Mouse (Mus musculus): ENCODE results near the gene Spaar. TPM values are rescaled to one million over a fixed set of nuclear protein-coding genes. Genes with fewer than 3 reads are reported as not detected.
A peak's percentile ranks its signal among the peaks of the same experiment; 100 is the strongest.
"Not testable (repeated sequence)": the region's sequence is repeated elsewhere in the genome, so short reads cannot be mapped to it uniquely, and the experiment has no call there.

Spaar gene
- polyA plus RNA-seq, 1 experiment from 2014 or later = 0.23 TPM

DNA sequence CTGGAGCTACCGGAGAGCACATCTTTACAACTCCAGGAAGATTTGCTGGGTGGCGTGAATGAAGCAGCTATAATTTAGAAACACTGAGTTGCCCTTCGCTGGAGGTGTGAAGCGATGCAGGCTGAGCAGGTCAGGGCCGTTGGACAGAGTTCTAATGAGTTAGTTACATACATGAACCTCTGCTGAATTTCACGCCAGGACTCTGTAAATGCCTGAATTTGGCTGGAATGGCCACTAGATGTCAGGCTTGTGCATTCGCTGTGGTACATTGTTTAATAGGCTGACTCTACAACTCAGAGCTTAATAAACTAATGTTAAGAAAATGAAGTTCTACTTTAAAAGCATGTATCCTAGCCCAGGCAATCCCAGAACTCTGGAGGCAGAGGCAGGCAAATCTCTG lies 33.6 kb downstream of the Spaar start:
- H3K27me3 ChIP-seq (ENCODE audit: control insufficient read depth, insufficient read depth, low read length) = no peaks in the 10 kb centered on the region
- H3K27ac ChIP-seq (replicated peaks in 1 of 2; ENCODE audit: control insufficient read depth in 1 of 2, insufficient read depth in 1 of 2, low read depth in 2 of 2, low read length in 2 of 2) = no peak overlapping the region
- no peak for ATAC-seq (ENCODE audit: insufficient number of reproducible peaks, insufficient read depth, low FRiP score, low read depth)
- H3K9ac ChIP-seq (ENCODE audit: low read length) = peak overlapping the region; percentile 34; the same call in 1 of the 2 replicates
- no peaks in the 10 kb centered on the region for H3K36me3 ChIP-seq (ENCODE audit: control insufficient read depth, insufficient read depth, low read length)
- no peaks in the 10 kb centered on the region for H3K9me3 ChIP-seq (ENCODE audit: control insufficient read depth, low read length)
- WGBS = 17% methylated on average over 7 of the region's 7 CpGs
- H3K4me3 ChIP-seq (ENCODE audit: control insufficient read depth in 1 of 2, insufficient read depth in 1 of 2, low read depth in 1 of 2, low read length in 2 of 2) = no peak overlapping the region
- H3K4me2 ChIP-seq (ENCODE audit: low read length) = peak overlapping the region; percentile 38
- H3K4me1 ChIP-seq (ENCODE audit: control insufficient read depth in 2 of 2, insufficient read depth in 2 of 2, low read length in 2 of 2) = peaks cover 0 to 4% of the 10 kb centered on the region in 2 experiments; a peak in 3 of 4 replicates

GRCm38 (mm10) chr4:43768341-43768740 lies 38.5 kb downstream of the Spaar start:
- Histone ChIP-seq H3K27me3 (ENCODE audit: control insufficient read depth, insufficient read depth, low read length) (no peaks in the 10 kb centered on the region), H3K9ac (ENCODE audit: low read length) (no peak overlapping the region), H3K27ac (replicated peaks in 1 of 2; ENCODE audit: control insufficient read depth in 1 of 2, insufficient read depth in 1 of 2, low read depth in 2 of 2, low read length in 2 of 2) (no peak overlapping the region), H3K9me3 (ENCODE audit: control insufficient read depth, low read length) (no peaks in the 10 kb centered on the region), H3K4me1 (ENCODE audit: control insufficient read depth in 2 of 2, insufficient read depth in 2 of 2, low read length in 2 of 2) (no peaks in the 10 kb centered on the region), H3K4me2 (ENCODE audit: low read length) (no peak overlapping the region), H3K36me3 (ENCODE audit: control insufficient read depth, insufficient read depth, low read length) (no peaks in the 10 kb centered on the region), H3K4me3 (ENCODE audit: control insufficient read depth in 1 of 2, insufficient read depth in 1 of 2, low read depth in 1 of 2, low read length in 2 of 2) (no peak overlapping the region)
- no peak for ATAC-seq (ENCODE audit: insufficient number of reproducible peaks, insufficient read depth, low FRiP score, low read depth)
- 70% methylated on average over 5 of the region's 5 CpGs for WGBS

DNA sequence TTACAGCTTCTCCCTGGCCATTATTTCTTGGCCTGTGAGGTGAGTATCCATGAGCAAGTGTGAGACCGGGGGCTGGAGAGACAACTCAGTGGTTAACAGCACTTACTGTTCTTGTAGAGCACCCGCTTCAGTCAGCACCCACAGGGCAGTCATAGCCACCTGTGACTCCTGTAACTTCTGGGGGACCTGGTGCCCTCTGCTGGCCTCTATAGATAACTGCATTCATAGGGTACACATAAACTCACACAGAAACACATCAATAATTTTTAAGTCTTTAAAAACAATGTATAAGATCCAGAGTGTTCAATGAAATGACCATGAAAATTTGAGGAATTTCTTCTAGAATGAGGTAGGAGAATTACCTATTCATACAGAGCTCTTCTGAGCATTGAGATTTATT lies 39.5 kb downstream of the Spaar start:
- Histone ChIP-seq H3K36me3 (ENCODE audit: control insufficient read depth, insufficient read depth, low read length) (no peaks in the 10 kb centered on the region), H3K4me2 (ENCODE audit: low read length) (no peak overlapping the region), H3K9me3 (ENCODE audit: control insufficient read depth, low read length) (no peaks in the 10 kb centered on the region), H3K4me3 (ENCODE audit: control insufficient read depth in 1 of 2, insufficient read depth in 1 of 2, low read depth in 1 of 2, low read length in 2 of 2) (no peak overlapping the region), H3K9ac (ENCODE audit: low read length) (no peak overlapping the region), H3K4me1 (ENCODE audit: control insufficient read depth in 2 of 2, insufficient read depth in 2 of 2, low read length in 2 of 2) (no peaks in the 10 kb centered on the region), H3K27me3 (ENCODE audit: control insufficient read depth, insufficient read depth, low read length) (peaks cover 5% of the 10 kb centered on the region; the same call in 1 of the 2 replicates), H3K27ac (replicated peaks in 1 of 2; ENCODE audit: control insufficient read depth in 1 of 2, insufficient read depth in 1 of 2, low read depth in 2 of 2, low read length in 2 of 2) (no peak overlapping the region)
- WGBS = 92% methylated on average over 2 of the region's 2 CpGs
- ATAC-seq (ENCODE audit: insufficient number of reproducible peaks, insufficient read depth, low FRiP score, low read depth) = no peak

DNA sequence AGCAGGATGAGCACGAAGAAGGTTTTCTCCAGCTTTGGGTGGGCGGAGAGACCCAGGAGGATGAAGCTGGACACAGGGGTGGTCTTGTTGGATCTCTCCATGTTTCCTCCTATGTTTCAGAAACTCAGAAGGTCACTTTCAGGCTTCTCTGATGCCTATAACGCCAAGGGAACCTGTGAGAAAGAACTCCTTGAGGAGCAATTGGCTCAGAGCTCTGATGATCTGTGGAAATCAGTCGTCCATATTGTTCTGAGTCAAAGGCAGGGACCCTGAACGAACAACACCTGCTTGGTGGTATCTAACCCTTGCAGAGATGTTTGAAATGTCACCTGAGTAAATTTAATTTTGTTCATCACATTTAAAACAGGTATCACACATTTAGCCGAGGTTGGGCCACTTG lies 41.1 kb downstream of the Spaar start, which contains the start of gene Olfr159:
Gene Olfr159, minus strand, starts transcription at position 101 of the 400 bp plus-strand sequence.
- Histone ChIP-seq H3K27me3 (ENCODE audit: control insufficient read depth, insufficient read depth, low read length) (peaks cover 5% of the 10 kb centered on the region; the same call in 1 of the 2 replicates), H3K4me2 (ENCODE audit: low read length) (no peak within 1 kb of the TSS), H3K36me3 (ENCODE audit: control insufficient read depth, insufficient read depth, low read length) (no peaks in the 10 kb centered on the region), H3K27ac (replicated peaks in 1 of 2; ENCODE audit: control insufficient read depth in 1 of 2, insufficient read depth in 1 of 2, low read depth in 2 of 2, low read length in 2 of 2) (no peak within 1 kb of the TSS), H3K9ac (ENCODE audit: low read length) (no peak within 1 kb of the TSS), H3K4me3 (ENCODE audit: control insufficient read depth in 1 of 2, insufficient read depth in 1 of 2, low read depth in 1 of 2, low read length in 2 of 2) (no peak within 1 kb of the TSS), H3K9me3 (ENCODE audit: control insufficient read depth, low read length) (no peaks in the 10 kb centered on the region), H3K4me1 (ENCODE audit: control insufficient read depth in 2 of 2, insufficient read depth in 2 of 2, low read length in 2 of 2) (no peaks in the 10 kb centered on the region)
- ATAC-seq (ENCODE audit: insufficient number of reproducible peaks, insufficient read depth, low FRiP score, low read depth) = no peak
- 79% methylated on average over 6 of the region's 6 CpGs for WGBS

- 40% methylated on average over 6 of the region's 6 CpGs for WGBS
- H3K4me2 ChIP-seq (ENCODE audit: low read length) = no peak overlapping the region
- no peaks in the 10 kb centered on the region for H3K4me1 ChIP-seq (ENCODE audit: control insufficient read depth in 2 of 2, insufficient read depth in 2 of 2, low read length in 2 of 2)
- peaks cover 5% of the 10 kb centered on the region; the same call in 1 of the 2 replicates for H3K27me3 ChIP-seq (ENCODE audit: control insufficient read depth, insufficient read depth, low read length)
- ATAC-seq (ENCODE audit: insufficient number of reproducible peaks, insufficient read depth, low FRiP score, low read depth) = no peak
- H3K9me3 ChIP-seq (ENCODE audit: control insufficient read depth, low read length) = no peaks in the 10 kb centered on the region
- no peak overlapping the region for H3K9ac ChIP-seq (ENCODE audit: low read length)
- H3K27ac ChIP-seq (replicated peaks in 1 of 2; ENCODE audit: control insufficient read depth in 1 of 2, insufficient read depth in 1 of 2, low read depth in 2 of 2, low read length in 2 of 2) = no peak overlapping the region
- H3K36me3 ChIP-seq (ENCODE audit: control insufficient read depth, insufficient read depth, low read length) = no peaks in the 10 kb centered on the region
- H3K4me3 ChIP-seq (ENCODE audit: control insufficient read depth in 1 of 2, insufficient read depth in 1 of 2, low read depth in 1 of 2, low read length in 2 of 2) = no peak overlapping the region
These were observed 41.8 kb downstream of the Spaar start for GRCm38 (mm10) chr4:43771626-43772025.

DNA sequence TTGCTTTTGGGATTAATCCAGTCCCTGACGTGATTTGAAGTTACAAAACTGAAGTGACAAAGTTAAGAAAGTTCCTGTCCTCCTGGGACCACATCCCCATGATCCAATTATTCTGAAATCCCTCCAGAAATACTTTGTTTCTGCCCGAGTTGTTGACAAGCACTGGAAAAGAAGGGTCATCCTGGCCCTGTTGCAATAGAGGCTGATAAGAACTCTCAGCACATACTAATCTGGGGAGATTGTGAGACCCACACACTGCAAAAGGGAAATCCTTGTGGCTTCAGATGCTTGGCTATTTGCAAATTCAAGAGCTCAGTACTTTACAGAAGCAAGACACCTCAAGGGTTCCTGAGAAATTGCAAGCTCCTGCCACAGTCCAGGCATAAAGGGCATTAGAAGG lies 42.5 kb downstream of the Spaar start:
- Histone ChIP-seq H3K27ac (replicated peaks in 1 of 2; ENCODE audit: control insufficient read depth in 1 of 2, insufficient read depth in 1 of 2, low read depth in 2 of 2, low read length in 2 of 2) (no peak overlapping the region), H3K4me2 (ENCODE audit: low read length) (no peak overlapping the region), H3K4me3 (ENCODE audit: control insufficient read depth in 1 of 2, insufficient read depth in 1 of 2, low read depth in 1 of 2, low read length in 2 of 2) (no peak overlapping the region), H3K36me3 (ENCODE audit: control insufficient read depth, insufficient read depth, low read length) (no peaks in the 10 kb centered on the region), H3K4me1 (ENCODE audit: control insufficient read depth in 2 of 2, insufficient read depth in 2 of 2, low read length in 2 of 2) (no peaks in the 10 kb centered on the region), H3K9ac (ENCODE audit: low read length) (no peak overlapping the region), H3K27me3 (ENCODE audit: control insufficient read depth, insufficient read depth, low read length) (peaks cover 5% of the 10 kb centered on the region; the same call in 1 of the 2 replicates), H3K9me3 (ENCODE audit: control insufficient read depth, low read length) (no peaks in the 10 kb centered on the region)
- no peak for ATAC-seq (ENCODE audit: insufficient number of reproducible peaks, insufficient read depth, low FRiP score, low read depth)
- 16% methylated on average over 2 of the region's 2 CpGs for WGBS

DNA sequence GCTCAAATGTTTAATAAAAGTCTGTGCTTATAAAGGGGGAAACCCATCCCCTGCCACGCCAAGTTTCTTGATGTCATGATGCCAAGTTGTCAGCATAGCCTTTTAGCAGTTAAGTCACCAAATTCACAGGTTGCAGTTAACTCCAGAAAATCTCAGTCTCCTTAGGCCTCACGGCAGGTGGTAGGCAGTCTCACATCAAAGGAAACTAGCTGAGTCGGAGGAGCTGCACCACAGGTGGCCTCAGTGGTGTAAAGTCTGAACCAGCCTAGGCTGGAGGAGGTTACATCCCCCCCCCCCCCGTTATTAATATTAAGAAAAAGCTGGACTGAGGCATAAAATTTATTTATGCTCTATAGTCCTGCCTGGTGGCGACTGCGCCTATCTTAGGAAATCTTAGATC lies 65.5 kb downstream of the Spaar start:
- 71% methylated on average over 6 of the region's 6 CpGs for WGBS
- Histone ChIP-seq H3K27me3 (ENCODE audit: control insufficient read depth, insufficient read depth, low read length) (no peaks in the 10 kb centered on the region), H3K36me3 (ENCODE audit: control insufficient read depth, insufficient read depth, low read length) (no peaks in the 10 kb centered on the region), H3K27ac (replicated peaks in 1 of 2; ENCODE audit: control insufficient read depth in 1 of 2, insufficient read depth in 1 of 2, low read depth in 2 of 2, low read length in 2 of 2) (no peak overlapping the region), H3K9me3 (ENCODE audit: control insufficient read depth, low read length) (no peaks in the 10 kb centered on the region), H3K9ac (ENCODE audit: low read length) (no peak overlapping the region), H3K4me2 (ENCODE audit: low read length) (no peak overlapping the region), H3K4me3 (ENCODE audit: control insufficient read depth in 1 of 2, insufficient read depth in 1 of 2, low read depth in 1 of 2, low read length in 2 of 2) (no peak overlapping the region), H3K4me1 (ENCODE audit: control insufficient read depth in 2 of 2, insufficient read depth in 2 of 2, low read length in 2 of 2) (no peaks in the 10 kb centered on the region)
- no peak for ATAC-seq (ENCODE audit: insufficient number of reproducible peaks, insufficient read depth, low FRiP score, low read depth)

- H3K27ac ChIP-seq (replicated peaks in 1 of 2; ENCODE audit: control insufficient read depth in 1 of 2, insufficient read depth in 1 of 2, low read depth in 2 of 2, low read length in 2 of 2); H3K4me3 ChIP-seq (ENCODE audit: control insufficient read depth in 1 of 2, insufficient read depth in 1 of 2, low read depth in 1 of 2, low read length in 2 of 2); H3K4me2 ChIP-seq (ENCODE audit: low read length); H3K27me3 ChIP-seq (ENCODE audit: control insufficient read depth, insufficient read depth, low read length); H3K9me3 ChIP-seq (ENCODE audit: control insufficient read depth, low read length); H3K9ac ChIP-seq (ENCODE audit: low read length); H3K4me1 ChIP-seq (ENCODE audit: control insufficient read depth in 2 of 2, insufficient read depth in 2 of 2, low read length in 2 of 2); H3K36me3 ChIP-seq (ENCODE audit: control insufficient read depth, insufficient read depth, low read length); ATAC-seq (ENCODE audit: insufficient number of reproducible peaks, insufficient read depth, low FRiP score, low read depth): not testable (repeated sequence)
- 82% methylated on average over 5 of the region's 5 CpGs for WGBS
These were observed 66.0 kb downstream of the Spaar start for GRCm38 (mm10) chr4:43795844-43796243.
